18 mouse cellular contexts compared by ENCODE assay signal in the genomic region with DNA sequence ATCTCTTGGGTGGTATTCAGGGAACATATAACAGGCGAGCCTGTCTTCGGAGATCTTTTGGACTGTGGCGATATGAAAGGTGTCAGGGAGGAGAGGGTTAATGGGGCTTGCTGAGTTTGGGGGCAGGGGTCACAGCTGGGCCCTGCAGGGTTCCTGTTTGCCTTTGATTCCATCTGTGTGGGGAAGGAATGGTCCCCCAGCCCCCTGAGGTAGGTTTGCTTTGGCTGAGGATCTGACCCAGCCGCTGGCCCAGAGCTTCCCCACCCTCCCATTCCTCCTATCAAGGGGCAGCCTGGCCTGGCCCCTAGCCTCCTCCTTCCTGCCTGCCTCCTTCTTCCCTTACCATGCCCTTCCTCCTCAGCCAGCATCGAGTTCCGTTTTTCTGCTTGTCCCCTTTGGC. TPM values are rescaled to one million over a fixed set of nuclear protein-coding genes. Genes with fewer than 3 reads are reported as not detected.
A peak's percentile ranks its signal among the peaks of the same experiment; 100 is the strongest.
DNase-seq lines count a peak whose midpoint lies in the region; ATAC-seq and TF ChIP-seq lines count a peak whose summit lies in the region.
"Had no signal": no experiment of that assay in that cellular context is flagged by ENCODE, and none has a peak within 500 bp of the region (broad histone marks: within the 10 kb centered on the region; RNA-seq: fewer than 3 reads in every experiment).

No protein-coding gene starts in this region.

- no peak for TF ChIP-seq CTCF in midbrain, postnatal 0 days (IDR thresholded peaks at IDR 0.05)
- TF ChIP-seq CTCF in thymus, adult 2 months (IDR thresholded peaks at IDR 0.05; ENCODE audit: borderline replicate concordance, control insufficient read depth, extremely low read depth, insufficient read depth, low read length, poor library complexity): no peak

- DNase-seq in hindbrain, embryonic 10.5 days (ENCODE audit: low spot score): peak; percentile 77
- no peak for DNase-seq in midbrain, embryonic 11.5 days (ENCODE audit: low spot score, missing footprints)
- DNase-seq in midbrain, postnatal 0 days (ENCODE audit: low spot score): no peak
- DNase-seq in embryo, embryonic 11 days: peak; percentile 66
- DNase-seq in thymus, adult 2 months: no peak
- DNase-seq: adrenal gland, postnatal 14 days; cerebellum, postnatal 10 days; kidney, adult 9 months; lung, embryonic 14.5 days; thymus, postnatal 4 days had no signal

- peaks cover 79% of the 10 kb centered on the region for H3K4me1 ChIP-seq in hindbrain, embryonic 10.5 days (replicated peaks)
- H3K4me1 ChIP-seq in hindbrain, embryonic 16.5 days (ENCODE audit: control insufficient read depth, insufficient read depth, low read depth, low read length): peaks cover 2% of the 10 kb centered on the region; the same call in 1 of the 2 replicates
- peaks cover 26% of the 10 kb centered on the region for H3K4me1 ChIP-seq in midbrain, embryonic 11.5 days (ENCODE audit: control insufficient read depth, insufficient read depth, low read length)
- H3K4me1 ChIP-seq in midbrain, postnatal 0 days (ENCODE audit: insufficient read depth, low read length): 0 out of 2 replicates have a peak, but pooled peaks cover 4% of the 10 kb centered on the region
- peaks cover 59% of the 10 kb centered on the region for H3K4me1 ChIP-seq in limb, embryonic 13.5 days
- H3K4me1 ChIP-seq in thymus, adult 2 months (replicated peaks; ENCODE audit: control insufficient read depth, insufficient read depth, low read length): 0 out of 2 replicates have a peak, but pooled peaks cover 5% of the 10 kb centered on the region

- no peaks in the 10 kb centered on the region for H3K9me3 ChIP-seq in hindbrain, embryonic 10.5 days
- H3K9me3 ChIP-seq in hindbrain, embryonic 16.5 days (ENCODE audit: control insufficient read depth, low read length): no peaks in the 10 kb centered on the region
- H3K9me3 ChIP-seq in midbrain, embryonic 11.5 days (ENCODE audit: control insufficient read depth, low read length): no peaks in the 10 kb centered on the region
- H3K9me3 ChIP-seq in midbrain, postnatal 0 days (ENCODE audit: low read length): no peaks in the 10 kb centered on the region
- no peaks in the 10 kb centered on the region for H3K9me3 ChIP-seq in limb, embryonic 13.5 days
- H3K9me3 ChIP-seq: G1E; heart, embryonic 13.5 days; stomach, embryonic 15.5 days had no signal

- peaks cover 26% of the 10 kb centered on the region for H3K27me3 ChIP-seq in hindbrain, embryonic 10.5 days (ENCODE audit: insufficient read depth, poor library complexity, severe bottlenecking)
- no peaks in the 10 kb centered on the region for H3K27me3 ChIP-seq in hindbrain, embryonic 16.5 days (replicated peaks; ENCODE audit: control insufficient read depth, insufficient read depth, low read length)
- H3K27me3 ChIP-seq in midbrain, embryonic 11.5 days (ENCODE audit: control insufficient read depth, insufficient read depth, low read length): no peaks in the 10 kb centered on the region; the same call in 1 of the 2 replicates
- H3K27me3 ChIP-seq in midbrain, postnatal 0 days (ENCODE audit: insufficient read depth, low read length): no peaks in the 10 kb centered on the region
- H3K27me3 ChIP-seq in limb, embryonic 13.5 days: no peaks in the 10 kb centered on the region
- H3K27me3 ChIP-seq in thymus, adult 2 months (ENCODE audit: control insufficient read depth, insufficient read depth, low read length): no peaks in the 10 kb centered on the region
- H3K27me3 ChIP-seq: heart, embryonic 13.5 days; stomach, embryonic 15.5 days had no signal

- H3K9ac ChIP-seq in hindbrain, embryonic 16.5 days (ENCODE audit: low read depth, low read length): no peak overlapping the region
- no peak overlapping the region for H3K9ac ChIP-seq in midbrain, embryonic 11.5 days (ENCODE audit: low read length)
- H3K9ac ChIP-seq in midbrain, postnatal 0 days (replicated peaks; ENCODE audit: low read length, poor library complexity, severe bottlenecking): no peak overlapping the region
- no peak overlapping the region for H3K9ac ChIP-seq in limb, embryonic 13.5 days
- H3K9ac ChIP-seq: heart, embryonic 13.5 days; lung, embryonic 14.5 days; stomach, embryonic 15.5 days had no signal

- H3K4me3 ChIP-seq in hindbrain, embryonic 10.5 days: peak overlapping the region; percentile 18
- H3K4me3 ChIP-seq in hindbrain, embryonic 16.5 days (ENCODE audit: low read length): no peak overlapping the region
- H3K4me3 ChIP-seq in midbrain, embryonic 11.5 days (ENCODE audit: low read depth, low read length): no peak overlapping the region
- H3K4me3 ChIP-seq in midbrain, postnatal 0 days (ENCODE audit: low read depth, low read length): no peak overlapping the region
- H3K4me3 ChIP-seq in limb, embryonic 13.5 days: no peak overlapping the region
- no peak overlapping the region for H3K4me3 ChIP-seq in thymus, adult 2 months (ENCODE audit: control insufficient read depth, insufficient read depth, low read length)
- H3K4me3 ChIP-seq: heart, embryonic 13.5 days; stomach, embryonic 15.5 days had no signal

- peak overlapping the region; percentile 77 for H3K27ac ChIP-seq in hindbrain, embryonic 10.5 days
- no peak overlapping the region for H3K27ac ChIP-seq in hindbrain, embryonic 16.5 days (ENCODE audit: low read depth, low read length)
- H3K27ac ChIP-seq in midbrain, embryonic 11.5 days (ENCODE audit: low read depth, low read length): no peak overlapping the region
- H3K27ac ChIP-seq in midbrain, postnatal 0 days (ENCODE audit: low read depth, low read length): no peak overlapping the region
- H3K27ac ChIP-seq in limb, embryonic 13.5 days: peak overlapping the region; percentile 39; the same call in 1 of the 2 replicates
- H3K27ac ChIP-seq in thymus, adult 2 months (ENCODE audit: control insufficient read depth, insufficient read depth, low read length): no peak overlapping the region
- H3K27ac ChIP-seq: heart, embryonic 13.5 days; stomach, embryonic 15.5 days had no signal

- 4% methylated on average over 6 of the region's 6 CpGs for WGBS in hindbrain, embryonic 10.5 days
- 17% methylated on average over 6 of the region's 6 CpGs for WGBS in hindbrain, embryonic 16.5 days
- 5% methylated on average over 6 of the region's 6 CpGs for WGBS in midbrain, embryonic 11.5 days
- WGBS in midbrain, postnatal 0 days: 27% methylated on average over 6 of the region's 6 CpGs
- 11% methylated on average over 6 of the region's 6 CpGs for WGBS in limb, embryonic 13.5 days
- 68% methylated on average over 6 of the region's 6 CpGs for WGBS in thymus, adult 2 months

- no peaks in the 10 kb centered on the region for H3K36me3 ChIP-seq in hindbrain, embryonic 10.5 days
- no peaks in the 10 kb centered on the region for H3K36me3 ChIP-seq in hindbrain, embryonic 16.5 days (ENCODE audit: control insufficient read depth, insufficient read depth, low read length)
- no peaks in the 10 kb centered on the region for H3K36me3 ChIP-seq in midbrain, embryonic 11.5 days (ENCODE audit: control insufficient read depth, insufficient read depth, low read length)
- no peaks in the 10 kb centered on the region for H3K36me3 ChIP-seq in midbrain, postnatal 0 days (ENCODE audit: insufficient read depth, low read length)
- H3K36me3 ChIP-seq in limb, embryonic 13.5 days: no peaks in the 10 kb centered on the region
- H3K36me3 ChIP-seq in thymus, adult 2 months (ENCODE audit: control insufficient read depth, insufficient read depth, low read length): no peaks in the 10 kb centered on the region
- H3K36me3 ChIP-seq: G1E; heart, embryonic 13.5 days; stomach, embryonic 15.5 days had no signal

- TF ChIP-seq POLR2A in thymus, adult 2 months (IDR thresholded peaks at IDR 0.05; ENCODE audit: control insufficient read depth, extremely low read depth, insufficient read depth, low read length, poor library complexity): no peak

- no peak overlapping the region for H3K4me2 ChIP-seq in hindbrain, embryonic 16.5 days (ENCODE audit: low read length)
- H3K4me2 ChIP-seq in midbrain, embryonic 11.5 days: no peak overlapping the region
- no peak overlapping the region for H3K4me2 ChIP-seq in midbrain, postnatal 0 days (ENCODE audit: low read depth, low read length, poor library complexity, severe bottlenecking)
- H3K4me2 ChIP-seq in limb, embryonic 13.5 days (replicated peaks): no peak overlapping the region
- H3K4me2 ChIP-seq: heart, embryonic 13.5 days; lung, embryonic 14.5 days; stomach, embryonic 15.5 days had no signal

- no peak for ATAC-seq in hindbrain, embryonic 16.5 days
- ATAC-seq in midbrain, embryonic 11.5 days (ENCODE audit: low FRiP score): peak; percentile 49
- no peak for ATAC-seq in midbrain, postnatal 0 days (ENCODE audit: low FRiP score)
- no peak for ATAC-seq in limb, embryonic 13.5 days (ENCODE audit: low FRiP score, low read depth)

RNA-seq across cellular contexts. Expression of a gene that starts 5.0 kb away (rescaled TPM):
- polyA plus RNA-seq in hindbrain, embryonic 10.5 days (2016; fragmentation: Nextera tagmentation; extraction: Ambion mirVana): 2.1 and 2.3 TPM in 2 replicates
- 96.7 and 102 TPM in 2 replicates for polyA plus RNA-seq in hindbrain, embryonic 16.5 days (2015; fragmentation: Nextera tagmentation; extraction: Ambion mirVana)
- polyA plus RNA-seq in midbrain, embryonic 11.5 days (2014; fragmentation: Nextera tagmentation; extraction: Ambion mirVana): 1.4 and 1.9 TPM in 2 replicates
- 398 and 409 TPM in 2 replicates for total RNA-seq in midbrain, postnatal 0 days (2014; rRNA removed)
- polyA plus RNA-seq in midbrain, postnatal 0 days (2015; fragmentation: Nextera tagmentation; extraction: Ambion mirVana): 94.4 and 100 TPM in 2 replicates
- 5.3 and 5.6 TPM in 2 replicates for polyA plus RNA-seq in limb, embryonic 13.5 days (2015; fragmentation: Nextera tagmentation; extraction: Ambion mirVana)
- polyA plus RNA-seq in thymus, adult 2 months (2012; rRNA removed): 24.4 and 28.5 TPM in 2 replicates
- polyA plus RNA-seq: G1E had no signal

RNA-seq across cellular contexts. Expression of a gene that starts 26.3 kb away (rescaled TPM):
- polyA plus RNA-seq in hindbrain, embryonic 10.5 days (2016; fragmentation: Nextera tagmentation; extraction: Ambion mirVana): 0.11 and 0.71 TPM in 2 replicates
- 4.9 and 5.6 TPM in 2 replicates for polyA plus RNA-seq in hindbrain, embryonic 16.5 days (2015; fragmentation: Nextera tagmentation; extraction: Ambion mirVana)
- 0.37 and 0.43 TPM in 2 replicates for polyA plus RNA-seq in midbrain, embryonic 11.5 days (2014; fragmentation: Nextera tagmentation; extraction: Ambion mirVana)
- total RNA-seq in midbrain, postnatal 0 days (2014; rRNA removed): 13.9 and 14.1 TPM in 2 replicates
- 5.8 and 6.7 TPM in 2 replicates for polyA plus RNA-seq in midbrain, postnatal 0 days (2015; fragmentation: Nextera tagmentation; extraction: Ambion mirVana)
- 0.06 TPM in 1 of 2 replicates, not detected in the other for polyA plus RNA-seq in limb, embryonic 13.5 days (2015; fragmentation: Nextera tagmentation; extraction: Ambion mirVana)
- 1.5 TPM in 2 replicates for polyA plus RNA-seq in thymus, adult 2 months (2012; rRNA removed)
- total RNA-seq: G1E; gastrocnemius, postnatal 25 days had no signal
- polyA plus RNA-seq: G1E; heart, embryonic 13.5 days; small intestine, adult 2 months had no signal

RNA-seq across cellular contexts. Expression of a gene that starts 38.2 kb away (rescaled TPM):
- polyA plus RNA-seq in hindbrain, embryonic 10.5 days (2016; fragmentation: Nextera tagmentation; extraction: Ambion mirVana): 0.31 and 0.77 TPM in 2 replicates
- 3.5 and 3.9 TPM in 2 replicates for polyA plus RNA-seq in hindbrain, embryonic 16.5 days (2015; fragmentation: Nextera tagmentation; extraction: Ambion mirVana)
- 0.75 TPM in 2 replicates for polyA plus RNA-seq in midbrain, embryonic 11.5 days (2014; fragmentation: Nextera tagmentation; extraction: Ambion mirVana)
- total RNA-seq in midbrain, postnatal 0 days (2014; rRNA removed): 6.1 and 6.6 TPM in 2 replicates
- 3.6 and 3.9 TPM in 2 replicates for polyA plus RNA-seq in midbrain, postnatal 0 days (2015; fragmentation: Nextera tagmentation; extraction: Ambion mirVana)
- 0.04 and 0.05 TPM in 2 replicates for polyA plus RNA-seq in limb, embryonic 13.5 days (2015; fragmentation: Nextera tagmentation; extraction: Ambion mirVana)
- 3.2 and 3.9 TPM in 2 replicates for polyA plus RNA-seq in thymus, adult 2 months (2012; rRNA removed)
- polyA plus RNA-seq: G1E; heart, embryonic 13.5 days had no signal

RNA-seq across cellular contexts. Expression of a gene that starts 41.4 kb away (rescaled TPM):
- polyA plus RNA-seq in hindbrain, embryonic 10.5 days (2016; fragmentation: Nextera tagmentation; extraction: Ambion mirVana): 63.5 and 142 TPM in 2 replicates
- polyA plus RNA-seq in hindbrain, embryonic 16.5 days (2015; fragmentation: Nextera tagmentation; extraction: Ambion mirVana): 84.7 and 88.3 TPM in 2 replicates
- polyA plus RNA-seq in midbrain, embryonic 11.5 days (2014; fragmentation: Nextera tagmentation; extraction: Ambion mirVana): 47.2 and 55.1 TPM in 2 replicates
- total RNA-seq in midbrain, postnatal 0 days (2014; rRNA removed): 114 and 115 TPM in 2 replicates
- 79.6 and 88.8 TPM in 2 replicates for polyA plus RNA-seq in midbrain, postnatal 0 days (2015; fragmentation: Nextera tagmentation; extraction: Ambion mirVana)
- polyA plus RNA-seq in limb, embryonic 13.5 days (2015; fragmentation: Nextera tagmentation; extraction: Ambion mirVana): 42.2 and 46.7 TPM in 2 replicates
- polyA plus RNA-seq in thymus, adult 2 months (2012; rRNA removed): 159 and 162 TPM in 2 replicates

RNA-seq across cellular contexts. Expression of a gene that starts 44.6 kb away (rescaled TPM):
- not detected in 2 replicates for polyA plus RNA-seq in hindbrain, embryonic 10.5 days (2016; fragmentation: Nextera tagmentation; extraction: Ambion mirVana)
- 0.06 TPM in 1 of 2 replicates, not detected in the other for polyA plus RNA-seq in hindbrain, embryonic 16.5 days (2015; fragmentation: Nextera tagmentation; extraction: Ambion mirVana)
- polyA plus RNA-seq in midbrain, embryonic 11.5 days (2014; fragmentation: Nextera tagmentation; extraction: Ambion mirVana): not detected in 2 replicates
- total RNA-seq in midbrain, postnatal 0 days (2014; rRNA removed): 0.05 and 0.14 TPM in 2 replicates
- polyA plus RNA-seq in midbrain, postnatal 0 days (2015; fragmentation: Nextera tagmentation; extraction: Ambion mirVana): 0.05 TPM in 1 of 2 replicates, not detected in the other
- not detected in 2 replicates for polyA plus RNA-seq in limb, embryonic 13.5 days (2015; fragmentation: Nextera tagmentation; extraction: Ambion mirVana)
- polyA plus RNA-seq in thymus, adult 2 months (2012; rRNA removed): 0.07 TPM in 1 of 2 replicates, not detected in the other
- total RNA-seq: layer of hippocampus, postnatal 10 days had no signal
- polyA plus RNA-seq: G1E; lung, embryonic 14.5 days; small intestine, adult 2 months; stomach, embryonic 15.5 days had no signal

Comparison
In these comparisons a context has a peak if more than half of its experiments do, and no peak if none do; other contexts are left out.
1. H3K27ac ChIP-seq: peak in hindbrain, embryonic 10.5 days (single experiment) and limb, embryonic 13.5 days (single experiment); none in hindbrain, embryonic 16.5 days (single experiment), midbrain, embryonic 11.5 days (single experiment), midbrain, postnatal 0 days (single experiment) and thymus, adult 2 months (single experiment).
2. DNase-seq: peak in hindbrain, embryonic 10.5 days (single experiment) and embryo, embryonic 11 days (single experiment); none in midbrain, embryonic 11.5 days (single experiment), midbrain, postnatal 0 days (single experiment) and thymus, adult 2 months (single experiment).